Mouse (Mus musculus) c-Kit-positive CD71-negative TER-119-negative erythroid progenitor cells, embryonic 14.5 days (primary cell): ENCODE measurements around the gene Kcnn4.

Experiments used
- DNase-seq: peaks from one replicate; pipeline ENCODE4 v3.0.0-alpha.2; 2013; ENCODE audit warnings: low read depth

The Kcnn4 gene

GRCm38 (mm10) chr7:24366716-24367632, 3.1 kb upstream of the Kcnn4 start:
- DNase-seq = no peak

- DNase-seq = no peak
Measured at GRCm38 (mm10) chr7:24368226-24368625, 1.8 kb upstream of the Kcnn4 start.

- no peak for DNase-seq
Measured at GRCm38 (mm10) chr7:24368946-24369345, 1.1 kb upstream of the Kcnn4 start.

- no peak for DNase-seq
Measured at GRCm38 (mm10) chr7:24371012-24371808, 1.1 kb downstream of the Kcnn4 start.

- no peak for DNase-seq
Measured at GRCm38 (mm10) chr7:24371809-24372145, 1.7 kb downstream of the Kcnn4 start.

GRCm38 (mm10) chr7:24372300-24372699, 2.2 kb downstream of the Kcnn4 start:
- no peak for DNase-seq

GRCm38 (mm10) chr7:24372786-24373185, 2.7 kb downstream of the Kcnn4 start:
- DNase-seq = no peak

GRCm38 (mm10) chr7:24373538-24374379, 3.7 kb downstream of the Kcnn4 start:
- no peak for DNase-seq

GRCm38 (mm10) chr7:24376456-24376855, 6.4 kb downstream of the Kcnn4 start:
- DNase-seq = no peak

- DNase-seq = peak; percentile 55
Measured at GRCm38 (mm10) chr7:24377091-24377865, 7.2 kb downstream of the Kcnn4 start.

- DNase-seq = no peak
Measured at GRCm38 (mm10) chr7:24378049-24378701, 8.1 kb downstream of the Kcnn4 start.

- no peak for DNase-seq
Measured at GRCm38 (mm10) chr7:24379934-24380333, 9.9 kb downstream of the Kcnn4 start.

- no peak for DNase-seq
Measured at GRCm38 (mm10) chr7:24380370-24380769, 10.3 kb downstream of the Kcnn4 start.

- DNase-seq = no peak
Measured at GRCm38 (mm10) chr7:24382730-24383372, 12.8 kb downstream of the Kcnn4 start.

- no peak for DNase-seq
Measured at GRCm38 (mm10) chr7:24384070-24384469, 14.0 kb downstream of the Kcnn4 start.

- no peak for DNase-seq
Measured at GRCm38 (mm10) chr7:24384827-24385226, 14.8 kb downstream of the Kcnn4 start.

- peak; percentile 64 for DNase-seq
Measured at GRCm38 (mm10) chr7:24387059-24387556, 17.0 kb downstream of the Kcnn4 start.

- no peak for DNase-seq
Measured at GRCm38 (mm10) chr7:24389516-24390187, 19.6 kb downstream of the Kcnn4 start.

GRCm38 (mm10) chr7:24390512-24390911, 20.4 kb downstream of the Kcnn4 start:
- no peak for DNase-seq

GRCm38 (mm10) chr7:24391077-24391476, 21.0 kb downstream of the Kcnn4 start:
- no peak for DNase-seq
